In the genomic region with DNA sequence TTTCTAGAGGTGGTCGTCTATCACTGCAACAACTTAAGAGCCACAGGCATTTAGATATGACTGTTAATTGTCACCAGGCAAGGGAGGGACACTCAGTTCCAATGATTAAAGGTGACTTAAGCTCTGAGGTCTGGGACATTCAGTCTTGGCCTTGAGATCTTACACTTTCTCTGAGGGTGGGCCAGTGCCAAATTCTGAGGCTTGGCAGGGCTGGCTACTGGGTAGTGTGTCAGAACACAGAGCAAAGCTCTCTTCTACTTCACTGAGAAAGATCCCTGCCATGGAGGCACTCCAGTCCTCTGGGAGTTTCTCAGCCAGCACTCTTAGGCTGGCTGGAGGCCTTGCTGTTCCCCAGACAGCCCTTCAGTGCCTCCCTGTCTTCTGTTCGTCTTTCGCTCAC, we compare ENCODE assay signal across 21 mouse cellular contexts. TPM values are rescaled to one million over a fixed set of nuclear protein-coding genes. Genes with fewer than 3 reads are reported as not detected.
DNase-seq lines count a peak whose midpoint lies in the region; ATAC-seq and TF ChIP-seq lines count a peak whose summit lies in the region.
"Had no signal": no experiment of that assay in that cellular context is flagged by ENCODE, and none has a peak within 500 bp of the region (broad histone marks: within the 10 kb centered on the region; RNA-seq: fewer than 3 reads in every experiment).

No protein-coding gene starts in this region.

- no peaks in the 10 kb centered on the region for H3K9me3 ChIP-seq in midbrain, postnatal 0 days (ENCODE audit: low read length)
- H3K9me3 ChIP-seq in midbrain, embryonic 13.5 days = no peaks in the 10 kb centered on the region
- H3K9me3 ChIP-seq in embryonic facial prominence, embryonic 10.5 days = no peaks in the 10 kb centered on the region
- H3K9me3 ChIP-seq: limb, embryonic 15.5 days had no signal

- no peak for ATAC-seq in midbrain, postnatal 0 days (ENCODE audit: low FRiP score)
- ATAC-seq in midbrain, embryonic 13.5 days = no peak
- ATAC-seq: forebrain, embryonic 14.5 days; intestine, embryonic 16.5 days had no signal

- H3K4me2 ChIP-seq in midbrain, postnatal 0 days (ENCODE audit: low read depth, low read length, poor library complexity, severe bottlenecking) = no peak overlapping the region
- no peak overlapping the region for H3K4me2 ChIP-seq in midbrain, embryonic 13.5 days (replicated peaks)
- H3K4me2 ChIP-seq: limb, embryonic 15.5 days; lung, embryonic 14.5 days had no signal

- H3K9ac ChIP-seq in midbrain, postnatal 0 days (replicated peaks; ENCODE audit: low read length, poor library complexity, severe bottlenecking) = no peak overlapping the region
- H3K9ac ChIP-seq in midbrain, embryonic 13.5 days (replicated peaks) = no peak overlapping the region
- H3K9ac ChIP-seq: limb, embryonic 15.5 days; lung, embryonic 14.5 days had no signal

- TF ChIP-seq POLR2A in thymus, adult 2 months (IDR thresholded peaks at IDR 0.05; ENCODE audit: control insufficient read depth, extremely low read depth, insufficient read depth, low read length, poor library complexity) = no peak

- no peaks in the 10 kb centered on the region for H3K4me1 ChIP-seq in midbrain, postnatal 0 days (ENCODE audit: insufficient read depth, low read length)
- H3K4me1 ChIP-seq in midbrain, embryonic 13.5 days (replicated peaks) = no peaks in the 10 kb centered on the region; the same call in 1 of the 2 replicates
- 0 out of 2 replicates have a peak, but pooled peaks cover 5% of the 10 kb centered on the region for H3K4me1 ChIP-seq in embryonic facial prominence, embryonic 10.5 days
- no peaks in the 10 kb centered on the region; the same call in 1 of the 2 replicates for H3K4me1 ChIP-seq in thymus, adult 2 months (replicated peaks; ENCODE audit: control insufficient read depth, insufficient read depth, low read length)
- H3K4me1 ChIP-seq: limb, embryonic 15.5 days had no signal

- whole genome bisulfite sequencing in midbrain, postnatal 0 days = 51% methylated on average over 3 of the region's 3 CpGs
- WGBS in midbrain, embryonic 13.5 days = 50% methylated on average over 3 of the region's 3 CpGs
- WGBS in embryonic facial prominence, embryonic 10.5 days = 67% methylated on average over 3 of the region's 3 CpGs
- WGBS in thymus, adult 2 months = 91% methylated on average over 3 of the region's 3 CpGs

- TF ChIP-seq CTCF in midbrain, postnatal 0 days (IDR thresholded peaks at IDR 0.05) = no peak
- no peak for TF ChIP-seq CTCF in thymus, adult 2 months (IDR thresholded peaks at IDR 0.05; ENCODE audit: borderline replicate concordance, control insufficient read depth, extremely low read depth, insufficient read depth, low read length, poor library complexity)

- DNase-seq in heart, adult 11 months = peak; percentile 93
- DNase-seq in heart, adult 8-10 months (ENCODE audit: low spot score) = no peak
- DNase-seq in midbrain, postnatal 0 days (ENCODE audit: low spot score) = peak; percentile 12
- DNase-seq in embryonic facial prominence, embryonic 10.5 days (ENCODE audit: low spot score) = no peak
- DNase-seq in skeletal muscle tissue, adult 2 months (ENCODE audit: low read depth, low spot score) = peak; percentile 81
- DNase-seq in thymus, adult 2 months = no peak
- no peak for DNase-seq in left cerebral cortex, adult 9 months (ENCODE audit: low spot score in 2 of 2)
- DNase-seq: kidney, postnatal 36 days; lung, embryonic 14.5 days; thymus, postnatal 36 days had no signal

- H3K27me3 ChIP-seq in midbrain, postnatal 0 days (ENCODE audit: insufficient read depth, low read length) = no peaks in the 10 kb centered on the region
- no peaks in the 10 kb centered on the region for H3K27me3 ChIP-seq in midbrain, embryonic 13.5 days
- H3K27me3 ChIP-seq in embryonic facial prominence, embryonic 10.5 days (replicated peaks; ENCODE audit: low read depth, poor library complexity, severe bottlenecking) = no peaks in the 10 kb centered on the region
- H3K27me3 ChIP-seq in thymus, adult 2 months (ENCODE audit: control insufficient read depth, insufficient read depth, low read length) = no peaks in the 10 kb centered on the region
- H3K27me3 ChIP-seq: limb, embryonic 15.5 days had no signal

- H3K4me3 ChIP-seq in midbrain, postnatal 0 days (ENCODE audit: low read depth, low read length) = no peak overlapping the region
- no peak overlapping the region for H3K4me3 ChIP-seq in midbrain, embryonic 13.5 days (replicated peaks)
- no peak overlapping the region for H3K4me3 ChIP-seq in embryonic facial prominence, embryonic 10.5 days
- no peak overlapping the region for H3K4me3 ChIP-seq in thymus, adult 2 months (ENCODE audit: control insufficient read depth, insufficient read depth, low read length)
- H3K4me3 ChIP-seq: heart, adult 2 months; left cerebral cortex, adult 2 months; limb, embryonic 15.5 days had no signal

- H3K27ac ChIP-seq in midbrain, postnatal 0 days (ENCODE audit: low read depth, low read length) = 0 out of 2 replicates have a peak overlapping the region, but pooled peaks have one; percentile 2
- H3K27ac ChIP-seq in midbrain, embryonic 13.5 days = no peak overlapping the region
- H3K27ac ChIP-seq in embryonic facial prominence, embryonic 10.5 days (replicated peaks) = 0 out of 2 replicates have a peak overlapping the region, but pooled peaks have one; percentile 8
- no peak overlapping the region for H3K27ac ChIP-seq in thymus, adult 2 months (ENCODE audit: control insufficient read depth, insufficient read depth, low read length)
- H3K27ac ChIP-seq: heart, adult 2 months; left cerebral cortex, adult 2 months; limb, embryonic 15.5 days had no signal

- H3K36me3 ChIP-seq in midbrain, postnatal 0 days (ENCODE audit: insufficient read depth, low read length) = no peaks in the 10 kb centered on the region; the same call in 1 of the 2 replicates
- H3K36me3 ChIP-seq in midbrain, embryonic 13.5 days = no peaks in the 10 kb centered on the region
- H3K36me3 ChIP-seq in embryonic facial prominence, embryonic 10.5 days (replicated peaks) = no peaks in the 10 kb centered on the region
- H3K36me3 ChIP-seq in thymus, adult 2 months (ENCODE audit: control insufficient read depth, insufficient read depth, low read length) = no peaks in the 10 kb centered on the region
- H3K36me3 ChIP-seq: limb, embryonic 15.5 days had no signal

RNA-seq across cellular contexts. Expression of a gene that starts 55.6 kb away (rescaled TPM):
- total RNA-seq in heart, adult 8-10 months (2022) = not detected
- total RNA-seq in midbrain, postnatal 0 days (2014; rRNA removed) = not detected in 2 replicates
- not detected in 2 replicates for polyA plus RNA-seq in midbrain, postnatal 0 days (2015; fragmentation: Nextera tagmentation; extraction: Ambion mirVana)
- polyA plus RNA-seq in midbrain, embryonic 13.5 days (2015; fragmentation: Nextera tagmentation; extraction: Ambion mirVana) = not detected in 2 replicates
- not detected in 2 replicates for polyA plus RNA-seq in embryonic facial prominence, embryonic 10.5 days (2016; fragmentation: Nextera tagmentation; extraction: Ambion mirVana)
- not detected in 2 replicates for polyA plus RNA-seq in thymus, adult 2 months (2012; rRNA removed)
- total RNA-seq: heart, adult 2 months; left cerebral cortex, adult 2 months; megakaryocyte, adult 5-6 weeks had no signal
- polyA plus RNA-seq: embryonic facial prominence, embryonic 14.5 days; forebrain, embryonic 14.5 days; heart, adult 2 months; hindbrain, embryonic 11.5 days; intestine, embryonic 16.5 days; limb, embryonic 15.5 days; lung, embryonic 14.5 days; small intestine, adult 2 months; stomach, embryonic 14.5 days had no signal

Comparison
In these comparisons a context has a peak if more than half of its experiments do, and no peak if none do; other contexts are left out.
1. DNase-seq: peak in heart, adult 11 months (single experiment), midbrain, postnatal 0 days (single experiment) and skeletal muscle tissue, adult 2 months (single experiment); none in heart, adult 8-10 months (single experiment), embryonic facial prominence, embryonic 10.5 days (single experiment), thymus, adult 2 months (single experiment) and left cerebral cortex, adult 9 months (0 of 2).
2. H3K27ac ChIP-seq: peak in midbrain, postnatal 0 days (single experiment) and embryonic facial prominence, embryonic 10.5 days (single experiment); none in midbrain, embryonic 13.5 days (single experiment) and thymus, adult 2 months (single experiment).